Mouse (Mus musculus) intestine, embryonic 16.5 days (tissue): ENCODE results near the gene Cdcp1. TPM values are rescaled to one million over a fixed set of nuclear protein-coding genes. Genes with fewer than 3 reads are reported as not detected.
A peak's percentile ranks its signal among the peaks of the same experiment; 100 is the strongest.

ENCODE experiments used
- ATAC-seq: fragments of 200-750 bp; cut with Nextera tagmentation; 2 replicates; pipeline ENCODE4 v1.8.0; 2017; ENCODE audit warnings: moderate TSS enrichment, moderate library complexity
- H3K27ac ChIP-seq: fragments of 300-500 bp; sonication (generic); 2 replicates; pipeline ENCODE4 v1.5.1; 2014; ENCODE audit warnings: mild to moderate bottlenecking, low read length
- H3K27me3 ChIP-seq: fragments of 300-500 bp; sonication (generic); replicated peaks from 2 replicates; pipeline ENCODE4 v1.6.1; 2014; ENCODE audit warnings: low read length, control low read depth, mixed read lengths; ENCODE audit not compliant: control insufficient read depth, insufficient read depth
- H3K36me3 ChIP-seq: fragments of 300-500 bp; sonication (generic); 2 replicates; pipeline ENCODE4 v1.6.1; 2014; ENCODE audit warnings: low read length, control low read depth; ENCODE audit not compliant: control insufficient read depth, insufficient read depth
- H3K4me1 ChIP-seq: fragments of 300-500 bp; sonication (generic); 2 replicates; pipeline ENCODE4 v1.6.1; 2014; ENCODE audit warnings: low read length, control low read depth, mixed read lengths; ENCODE audit not compliant: control insufficient read depth, insufficient read depth
- H3K4me2 ChIP-seq: fragments of 300-500 bp; sonication (generic); 2 replicates; pipeline ENCODE4 v1.6.1; 2014; ENCODE audit warnings: low read depth, low read length, control low read depth
- H3K4me3 ChIP-seq: fragments of 300-500 bp; sonication (generic); 2 replicates; pipeline ENCODE4 v1.5.1; 2014; ENCODE audit warnings: mild to moderate bottlenecking, low read length
- H3K9ac ChIP-seq: fragments of 300-500 bp; sonication (generic); 2 replicates; pipeline ENCODE4 v1.6.1; 2014; ENCODE audit warnings: low read depth, low read length
- H3K9me3 ChIP-seq: fragments of 300-500 bp; sonication (generic); 2 replicates; pipeline ENCODE4 v1.6.1; 2016; ENCODE audit warnings: low read length, control low read depth; ENCODE audit not compliant: control insufficient read depth
- WGBS: fragments of 180-500 bp; shearing (Covaris S2); extraction: QIAGEN DNeasy Blood & Tissue Kit; methylation state at CpG from one replicate; pipeline ENCODE4 v1.1.7; 2014; 5-methylcytosine and 5-hydroxymethylcytosine counted together
- polyA plus RNA-seq: library from polyadenylated mRNA; unstranded; fragments of >200 nt; fragmentation: Nextera tagmentation; extraction: Ambion mirVana; gene quantifications from 2 replicates; pipeline ENCODE4 v1.2.1, GENCODE M21; 2015

Cdcp1 gene
- polyA plus RNA-seq, 1 experiment from 2014 or later, result 14.2 TPM

- H3K36me3 ChIP-seq, result no peaks in the 10 kb centered on the region
- H3K9me3 ChIP-seq, result no peaks in the 10 kb centered on the region
- no peaks in the 10 kb centered on the region for H3K27me3 ChIP-seq
- H3K4me1 ChIP-seq, result no peaks in the 10 kb centered on the region
- no peak overlapping the region for H3K4me3 ChIP-seq
- ATAC-seq, result no peak
- no peak overlapping the region for H3K4me2 ChIP-seq
- H3K9ac ChIP-seq, result no peak overlapping the region
- WGBS, result 83% methylated on average over 4 of the region's 4 CpGs
- H3K27ac ChIP-seq, result no peak overlapping the region
These were observed 52.7 kb downstream of the Cdcp1 start for GRCm38 (mm10) chr9:123162985-123163694.

GRCm38 (mm10) chr9:123161792-123162191 is 54.0 kb downstream of the Cdcp1 start:
- Histone ChIP-seq H3K27ac (no peak overlapping the region), H3K9me3 (no peaks in the 10 kb centered on the region), H3K4me1 (0 out of 2 replicates have a peak, but pooled peaks cover 3% of the 10 kb centered on the region), H3K4me3 (no peak overlapping the region), H3K36me3 (no peaks in the 10 kb centered on the region), H3K4me2 (no peak overlapping the region), H3K27me3 (no peaks in the 10 kb centered on the region), H3K9ac (no peak overlapping the region)
- whole genome bisulfite sequencing, result 59% methylated on average over 2 of the region's 2 CpGs
- no peak for ATAC-seq

GRCm38 (mm10) chr9:123159330-123159729 is 56.5 kb downstream of the Cdcp1 start:
- H3K4me1 ChIP-seq, result 0 out of 2 replicates have a peak, but pooled peaks cover 5% of the 10 kb centered on the region
- no peaks in the 10 kb centered on the region for H3K9me3 ChIP-seq
- H3K27me3 ChIP-seq, result no peaks in the 10 kb centered on the region
- H3K27ac ChIP-seq, result no peak overlapping the region
- H3K4me2 ChIP-seq, result no peak overlapping the region
- WGBS, result 60% methylated on average over 7 of the region's 7 CpGs
- H3K36me3 ChIP-seq, result no peaks in the 10 kb centered on the region
- no peak overlapping the region for H3K9ac ChIP-seq
- H3K4me3 ChIP-seq, result no peak overlapping the region
- ATAC-seq, result no peak

GRCm38 (mm10) chr9:123158125-123158836 is 57.6 kb downstream of the Cdcp1 start:
- H3K4me3 ChIP-seq, result no peak overlapping the region
- no peaks in the 10 kb centered on the region for H3K27me3 ChIP-seq
- no peaks in the 10 kb centered on the region for H3K36me3 ChIP-seq
- no peak overlapping the region for H3K9ac ChIP-seq
- no peak for ATAC-seq
- H3K4me2 ChIP-seq, result no peak overlapping the region
- 55% methylated on average over 8 of the region's 8 CpGs for WGBS
- 0 out of 2 replicates have a peak, but pooled peaks cover 5% of the 10 kb centered on the region for H3K4me1 ChIP-seq
- no peaks in the 10 kb centered on the region for H3K9me3 ChIP-seq
- no peak overlapping the region for H3K27ac ChIP-seq

DNA sequence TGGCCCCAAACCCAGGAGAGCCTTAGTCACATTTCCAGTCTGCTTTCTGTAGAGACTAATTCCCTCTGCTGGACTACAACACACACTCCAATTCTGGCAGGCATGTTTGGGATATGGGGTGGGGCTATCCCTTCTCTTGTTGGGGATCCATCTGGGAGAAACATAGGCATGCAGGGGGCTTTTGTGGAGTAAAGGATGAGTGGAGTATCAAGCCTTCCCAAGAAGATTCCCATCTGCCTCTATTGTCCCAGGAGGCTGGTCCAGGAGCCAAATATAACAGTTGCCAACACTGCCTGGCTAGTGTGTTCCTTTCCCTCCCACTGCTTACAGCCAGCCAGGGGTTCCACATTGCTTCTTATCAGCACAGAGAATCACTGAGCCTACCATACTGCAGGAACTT is 58.1 kb downstream of the Cdcp1 start:
- Histone ChIP-seq H3K9me3 (no peaks in the 10 kb centered on the region), H3K9ac (no peak overlapping the region), H3K27ac (no peak overlapping the region), H3K4me3 (no peak overlapping the region), H3K27me3 (no peaks in the 10 kb centered on the region), H3K36me3 (no peaks in the 10 kb centered on the region), H3K4me1 (0 out of 2 replicates have a peak, but pooled peaks cover 5% of the 10 kb centered on the region), H3K4me2 (no peak overlapping the region)
- ATAC-seq, result 0 out of 2 replicates have a peak, but pooled peaks have one; percentile 17

DNA sequence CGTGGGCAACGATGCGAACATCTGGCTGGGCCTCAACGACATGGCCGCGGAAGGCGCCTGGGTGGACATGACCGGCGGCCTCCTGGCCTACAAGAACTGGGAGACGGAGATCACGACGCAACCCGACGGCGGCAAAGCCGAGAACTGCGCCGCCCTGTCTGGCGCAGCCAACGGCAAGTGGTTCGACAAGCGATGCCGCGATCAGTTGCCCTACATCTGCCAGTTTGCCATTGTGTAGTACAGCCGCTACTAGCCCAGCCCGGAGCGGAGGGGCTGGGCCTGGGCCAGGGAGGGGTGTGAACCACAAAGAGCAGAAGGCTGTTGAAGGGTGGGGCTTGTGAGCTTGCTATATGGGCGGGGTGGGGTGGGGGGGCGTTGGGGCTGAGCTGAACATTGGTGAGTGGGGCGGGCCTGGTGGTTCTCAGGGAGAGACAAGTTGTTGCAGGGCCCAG is 58.9 kb downstream of the Cdcp1 start:
- H3K4me1 ChIP-seq, result peaks cover 7% of the 10 kb centered on the region; the same call in 1 of the 2 replicates
- no peak overlapping the region for H3K27ac ChIP-seq
- peak overlapping the region; percentile 18 for H3K4me3 ChIP-seq
- no peaks in the 10 kb centered on the region for H3K36me3 ChIP-seq
- peak overlapping the region; percentile 40; the same call in 1 of the 2 replicates for H3K9ac ChIP-seq
- H3K4me2 ChIP-seq, result peak overlapping the region; percentile 33; the same call in 1 of the 2 replicates
- H3K9me3 ChIP-seq, result no peaks in the 10 kb centered on the region
- WGBS, result 28% methylated on average over 30 of the region's 30 CpGs
- no peaks in the 10 kb centered on the region for H3K27me3 ChIP-seq
- ATAC-seq, result peak; percentile 61

GRCm38 (mm10) chr9:123153121-123153520 is 62.7 kb downstream of the Cdcp1 start:
- Histone ChIP-seq H3K4me2 (no peak overlapping the region), H3K9ac (no peak overlapping the region), H3K27me3 (no peaks in the 10 kb centered on the region), H3K4me1 (peaks cover 7% of the 10 kb centered on the region; the same call in 1 of the 2 replicates), H3K27ac (no peak overlapping the region), H3K4me3 (no peak overlapping the region), H3K36me3 (no peaks in the 10 kb centered on the region), H3K9me3 (no peaks in the 10 kb centered on the region)
- 96% methylated on average over 2 of the region's 2 CpGs for WGBS
- ATAC-seq, result no peak

- no peaks in the 10 kb centered on the region for H3K36me3 ChIP-seq
- H3K9ac ChIP-seq, result no peak overlapping the region
- H3K4me3 ChIP-seq, result no peak overlapping the region
- peaks cover 6% of the 10 kb centered on the region; the same call in 1 of the 2 replicates for H3K4me1 ChIP-seq
- H3K9me3 ChIP-seq, result no peaks in the 10 kb centered on the region
- no peak overlapping the region for H3K27ac ChIP-seq
- WGBS, result 48% methylated on average over 3 of the region's 3 CpGs
- no peaks in the 10 kb centered on the region for H3K27me3 ChIP-seq
- peak; percentile 55 for ATAC-seq
- no peak overlapping the region for H3K4me2 ChIP-seq
These were observed 63.8 kb downstream of the Cdcp1 start for GRCm38 (mm10) chr9:123152026-123152425.

GRCm38 (mm10) chr9:123151561-123151960 is 64.3 kb downstream of the Cdcp1 start:
- no peaks in the 10 kb centered on the region for H3K36me3 ChIP-seq
- no peaks in the 10 kb centered on the region for H3K9me3 ChIP-seq
- H3K4me3 ChIP-seq, result no peak overlapping the region
- H3K4me1 ChIP-seq, result peaks cover 2% of the 10 kb centered on the region; the same call in 1 of the 2 replicates
- 42% methylated on average over 1 of the region's 1 CpGs for WGBS
- no peak overlapping the region for H3K27ac ChIP-seq
- H3K4me2 ChIP-seq, result no peak overlapping the region
- H3K27me3 ChIP-seq, result no peaks in the 10 kb centered on the region
- no peak overlapping the region for H3K9ac ChIP-seq
- ATAC-seq, result no peak
